In the genomic region with DNA sequence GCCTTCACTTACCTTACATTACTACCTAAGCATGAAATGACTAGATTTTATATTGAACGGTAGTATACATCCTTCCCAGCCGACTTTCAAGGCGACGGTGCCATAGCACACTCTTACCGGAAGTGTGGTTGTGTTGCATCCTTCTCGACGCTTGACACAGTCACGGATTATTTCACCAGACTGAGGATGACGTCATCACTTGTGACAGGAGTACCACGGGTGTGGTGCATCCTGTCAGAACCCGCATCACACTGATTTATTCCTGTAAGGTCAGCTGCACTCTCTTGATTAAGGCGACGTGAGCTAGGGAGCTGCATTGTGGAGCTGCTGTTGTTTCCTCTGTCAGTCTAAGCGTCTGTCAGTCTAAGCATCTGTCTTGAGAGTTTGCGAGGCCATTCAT, we compare ENCODE assay signal across 26 mouse cellular contexts. TPM values are rescaled to one million over a fixed set of nuclear protein-coding genes. Genes with fewer than 3 reads are reported as not detected.
A peak's percentile ranks its signal among the peaks of the same experiment; 100 is the strongest.
DNase-seq lines count a peak whose midpoint lies in the region; ATAC-seq and TF ChIP-seq lines count a peak whose summit lies in the region.
"Had no signal": no experiment of that assay in that cellular context is flagged by ENCODE, and none has a peak within 500 bp of the region (broad histone marks: within the 10 kb centered on the region; RNA-seq: fewer than 3 reads in every experiment).

No protein-coding gene starts in this region.

- ATAC-seq in heart, embryonic 12.5 days (ENCODE audit: insufficient number of reproducible peaks, low FRiP score): no peak
- peak; percentile 55 for ATAC-seq in granulocyte monocyte progenitor cell, adult 5-6 weeks (replicated peaks; ENCODE audit: poor library complexity, severe bottlenecking)
- ATAC-seq in monocyte, adult 5-6 weeks (replicated peaks; ENCODE audit: insufficient number of reproducible peaks, low FRiP score, low TSS enrichment, poor library complexity, severe bottlenecking): peak; percentile 76
- ATAC-seq: forebrain, embryonic 14.5 days; hindbrain, embryonic 16.5 days; intestine, embryonic 15.5 days; Patski had no signal

- H3K27me3 ChIP-seq in heart, embryonic 12.5 days (replicated peaks): no peaks in the 10 kb centered on the region; the same call in 1 of the 2 replicates
- H3K27me3 ChIP-seq in CH12.LX (replicated peaks): no peaks in the 10 kb centered on the region
- H3K27me3 ChIP-seq: hindbrain, embryonic 13.5 days; intestine, embryonic 15.5 days; Patski had no signal

- 67% methylated on average over 15 of the region's 15 CpGs for WGBS in heart, embryonic 12.5 days

- no peaks in the 10 kb centered on the region for H3K9me3 ChIP-seq in heart, embryonic 12.5 days (replicated peaks)
- H3K9me3 ChIP-seq in CH12.LX (replicated peaks; ENCODE audit: low read length): no peaks in the 10 kb centered on the region
- H3K9me3 ChIP-seq: forebrain, embryonic 10.5 days; G1E; heart, embryonic 15.5 days; hindbrain, embryonic 10.5 days; hindbrain, embryonic 13.5 days; intestine, embryonic 15.5 days had no signal

- no peak for TF ChIP-seq POLR2A in CH12.LX (IDR thresholded peaks at IDR 0.05; ENCODE audit: low read depth, low read length)

- no peak overlapping the region for H3K9ac ChIP-seq in heart, embryonic 12.5 days
- no peak overlapping the region for H3K9ac ChIP-seq in CH12.LX (ENCODE audit: insufficient read depth, low read depth)
- H3K9ac ChIP-seq: heart, embryonic 15.5 days; hindbrain, embryonic 13.5 days; intestine, embryonic 15.5 days had no signal

- H3K36me3 ChIP-seq in heart, embryonic 12.5 days: no peaks in the 10 kb centered on the region
- no peaks in the 10 kb centered on the region for H3K36me3 ChIP-seq in CH12.LX (replicated peaks in 1 of 2; ENCODE audit: control insufficient read depth in 1 of 2, insufficient read depth in 1 of 2, low read length in 1 of 2)
- H3K36me3 ChIP-seq: forebrain, embryonic 10.5 days; G1E; heart, embryonic 15.5 days; hindbrain, embryonic 10.5 days; hindbrain, embryonic 13.5 days; intestine, embryonic 15.5 days had no signal

- no peaks in the 10 kb centered on the region for H3K79me2 ChIP-seq in CH12.LX (replicated peaks; ENCODE audit: control insufficient read depth, extremely low read depth, insufficient read depth, poor library complexity, severe bottlenecking)

- peak; percentile 48 for DNase-seq in heart, adult 11 months
- no peak for DNase-seq in CH12.LX (ENCODE audit: extremely low read depth)
- no peak for DNase-seq in embryo, embryonic 10.5 days (ENCODE audit: low spot score)
- no peak for DNase-seq in thymus, adult 18-20 months
- DNase-seq: adrenal gland, postnatal 14 days; cerebellum, adult 11 months; cerebellum, adult 2 months; cerebellum, adult 9-11 months; cerebellum, postnatal 36 days; gastrocnemius, postnatal 25 days; heart, postnatal 10 days; heart, postnatal 36 days; kidney, adult 11 months had no signal

- H3K4me1 ChIP-seq in heart, embryonic 12.5 days (replicated peaks): 0 out of 2 replicates have a peak, but pooled peaks cover 3% of the 10 kb centered on the region
- peaks cover 4 to 13% of the 10 kb centered on the region in 2 experiments; a peak in 3 of 4 replicates for H3K4me1 ChIP-seq in CH12.LX (ENCODE audit: control insufficient read depth in 1 of 2, insufficient read depth in 2 of 2)

- no peak overlapping the region for H3K4me2 ChIP-seq in heart, embryonic 12.5 days
- no peak overlapping the region for H3K4me2 ChIP-seq in CH12.LX (ENCODE audit: insufficient read depth, low read depth, poor library complexity, severe bottlenecking)
- H3K4me2 ChIP-seq: heart, embryonic 11.5 days; heart, embryonic 15.5 days; hindbrain, embryonic 13.5 days; intestine, embryonic 15.5 days had no signal

- no peak for TF ChIP-seq EP300 in CH12.LX (IDR thresholded peaks at IDR 0.05; ENCODE audit: low read length)

- no peak for TF ChIP-seq RAD21 in CH12.LX (IDR thresholded peaks at IDR 0.05; ENCODE audit: low read depth, low read length)

- dilution Hi-C loops in CH12.LX (cut with MboI; ENCODE audit: extremely low pct_ligation_motif_present, extremely low pct_unique_long_range_greater_than_20kb, low sequenced_read_pairs): no loop called here

- H3K4me3 ChIP-seq in heart, embryonic 12.5 days: no peak overlapping the region
- H3K4me3 ChIP-seq in CH12.LX (replicated peaks in 1 of 3; ENCODE audit: low read depth in 2 of 3, low read length in 2 of 3, poor library complexity in 1 of 3): no peak overlapping the region
- H3K4me3 ChIP-seq: forebrain, embryonic 10.5 days; heart, embryonic 15.5 days; hindbrain, embryonic 10.5 days; hindbrain, embryonic 13.5 days; intestine, embryonic 15.5 days had no signal

- in situ Hi-C loops in CH12.LX (cut with MboI; ENCODE audit: low pct_ligation_motif_present, low pct_unique_long_range_greater_than_20kb, low sequenced_read_pairs): no loop called here

- no peak overlapping the region for H3K27ac ChIP-seq in heart, embryonic 12.5 days (ENCODE audit: poor library complexity, severe bottlenecking)
- no peak overlapping the region for H3K27ac ChIP-seq in CH12.LX (ENCODE audit: insufficient read depth, low read depth)
- H3K27ac ChIP-seq: forebrain, embryonic 10.5 days; heart, embryonic 15.5 days; hindbrain, embryonic 10.5 days; hindbrain, embryonic 13.5 days; intestine, embryonic 15.5 days had no signal

- no peak for TF ChIP-seq CTCF in CH12.LX (conservative IDR thresholded peaks at IDR 0.05 in 1 of 2, IDR thresholded peaks at IDR 0.05 in 1 of 2; ENCODE audit: low read depth in 2 of 2, low read length in 2 of 2)

TF ChIP-seq in CH12.LX, 34 proteins besides CTCF, POLR2A, EP300 and RAD21:
- 0 out of 2 replicates have a peak, but pooled peaks have one; percentile 34 for TF ChIP-seq JUN (IDR thresholded peaks at IDR 0.05; ENCODE audit: insufficient read depth, low read depth, low read length)
- no peak for TF ChIP-seq USF2 (conservative IDR thresholded peaks at IDR 0.05; ENCODE audit: low read depth, low read length)
- TF ChIP-seq JUND (conservative IDR thresholded peaks at IDR 0.05; ENCODE audit: low read depth, low read length): 0 out of 2 replicates have a peak, but pooled peaks have one; percentile 41
- no peak for TF ChIP-seq PAX5 (IDR thresholded peaks at IDR 0.05; ENCODE audit: low read length)
- no peak for TF ChIP-seq MEF2A (IDR thresholded peaks at IDR 0.05; ENCODE audit: borderline replicate concordance, low read depth, low read length)
- no peak for TF ChIP-seq ZC3H11A (IDR thresholded peaks at IDR 0.05; ENCODE audit: low read depth, low read length)
- TF ChIP-seq CHD2 (IDR thresholded peaks at IDR 0.05; ENCODE audit: low read length): no peak
- no peak for TF ChIP-seq ZMIZ1 (IDR thresholded peaks at IDR 0.05; ENCODE audit: low read depth, low read length)
- TF ChIP-seq TBP (conservative IDR thresholded peaks at IDR 0.05; ENCODE audit: low read depth, low read length): no peak
- TF ChIP-seq TCF12 (IDR thresholded peaks at IDR 0.05; ENCODE audit: low read depth, low read length): no peak
- TF ChIP-seq BHLHE40 (IDR thresholded peaks at IDR 0.05; ENCODE audit: low read depth, low read length): no peak
- no peak for TF ChIP-seq ZKSCAN1 (IDR thresholded peaks at IDR 0.05; ENCODE audit: borderline replicate concordance, low read depth, low read length)
- no peak for TF ChIP-seq ETS1 (conservative IDR thresholded peaks at IDR 0.05; ENCODE audit: low read depth, low read length)
- no peak for TF ChIP-seq SIN3A (IDR thresholded peaks at IDR 0.05; ENCODE audit: low read length)
- no peak for TF ChIP-seq MXI1 (IDR thresholded peaks at IDR 0.05; ENCODE audit: low read depth, low read length)
- no peak for TF ChIP-seq GABPA (IDR thresholded peaks at IDR 0.05; ENCODE audit: insufficient replicate concordance, low read depth, low read length)

RNA-seq across cellular contexts. Expression of gene Ldlrad3, which starts 40.1 kb away (rescaled TPM):
- polyA plus RNA-seq in heart, embryonic 12.5 days (2016; fragmentation: Nextera tagmentation; extraction: Ambion mirVana): 20.2 and 23.0 TPM in 2 replicates
- total RNA-seq in CH12.LX (2012; rRNA removed) (0.30 and 0.42 TPM in 2 replicates), CH12.LX (2014; rRNA removed) (2.1 and 2.3 TPM in 2 replicates)
- polyA plus RNA-seq in CH12.LX (2012; ENCODE audit: insufficient read length, low read depth): 2.2 and 2.7 TPM in 2 replicates
- 21.6 and 25.7 TPM in 2 replicates for total RNA-seq in granulocyte monocyte progenitor cell, adult 5-6 weeks (2014; fragmentation: Nextera tagmentation)
- 30.3 and 30.6 TPM in 2 replicates for total RNA-seq in granulocyte monocyte progenitor cell, adult 5-6 weeks (2017)
- total RNA-seq in monocyte, adult 5-6 weeks (2017): 99.1 to 119 TPM (median 107 TPM) in 3 replicates

Comparison
In these comparisons a context has a peak if more than half of its experiments do, and no peak if none do; other contexts are left out.
1. RNA of gene Ldlrad3, which starts 40.1 kb away (total RNA-seq): 99.1 to 119 TPM in monocyte, adult 5-6 weeks and 21.6 to 30.6 TPM in granulocyte monocyte progenitor cell, adult 5-6 weeks; 0.30 to 2.3 TPM in CH12.LX; every median in the first group is over 4 times any median in the second.